Mouse (Mus musculus) thymus, adult 2 months (tissue): ENCODE data around the gene Itprip.

Experiments used
- CTCF ChIP-seq: fragments of 200-500 bp; IDR thresholded peaks from 2 replicates; pipeline ENCODE4 v1.5.1; 2012; ENCODE audit warnings: mild to moderate bottlenecking, control low read depth, low read length, moderate library complexity, borderline replicate concordance; ENCODE audit not compliant: control insufficient read depth, poor library complexity, insufficient read depth; ENCODE audit errors: extremely low read depth
- POLR2A ChIP-seq: fragments of 200-500 bp; IDR thresholded peaks from 2 replicates; pipeline ENCODE4 v1.6.1; 2012; ENCODE audit warnings: mild to moderate bottlenecking, low read length, control low read depth, moderate library complexity; ENCODE audit not compliant: control insufficient read depth, poor library complexity, insufficient read depth; ENCODE audit errors: extremely low read depth

DNA sequence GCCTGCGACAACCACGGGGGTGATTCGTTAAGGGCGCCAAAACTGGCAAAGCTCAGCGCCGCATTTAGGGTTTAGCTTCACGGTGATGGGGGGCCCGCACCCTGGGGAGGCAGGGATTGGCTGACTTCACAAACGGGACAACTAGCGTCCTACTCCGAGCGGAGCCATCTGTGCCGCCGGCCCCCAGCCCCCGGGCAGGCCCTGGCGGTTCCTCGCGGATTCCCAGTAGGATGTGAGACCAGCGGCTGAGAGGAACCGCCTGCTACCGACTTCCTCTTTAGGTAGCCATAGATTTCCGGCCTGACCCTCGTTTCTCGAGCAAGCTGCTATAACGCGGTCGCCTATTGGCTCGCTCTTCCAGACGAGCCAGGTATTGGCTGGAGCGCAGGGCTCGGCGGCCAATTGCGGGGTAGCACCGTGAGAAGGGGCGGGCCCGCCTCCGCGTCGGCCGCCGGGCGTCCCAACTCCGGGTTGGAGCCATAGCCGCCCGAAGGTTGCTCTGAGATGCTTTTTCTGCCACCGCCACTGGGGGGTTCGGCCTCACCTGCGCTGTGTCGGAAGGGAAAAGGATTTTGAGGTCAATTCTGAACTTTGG is 53.6 kb downstream of the Itprip start, which contains the start of gene Gsto2:
- peak; percentile 57; the same call in 1 of the 2 replicates for TF ChIP-seq CTCF
- TF ChIP-seq POLR2A, result peak; percentile 66
